Mouse (Mus musculus) lung, adult 2 months (tissue): ENCODE measurements around the gene Il12rb2. TPM values are rescaled to one million over a fixed set of nuclear protein-coding genes. Genes with fewer than 3 reads are reported as not detected.
A peak's percentile ranks its signal among the peaks of the same experiment; 100 is the strongest.

Source experiments
- DNase-seq: peaks from one replicate; pipeline ENCODE4 v3.0.0; 2022
- H3K4me1 ChIP-seq: fragments of 200-500 bp; 2 replicates; pipeline ENCODE4 v1.6.1; 2011; ENCODE audit warnings: low read length; ENCODE audit not compliant: control insufficient read depth, insufficient read depth
- H3K4me3 ChIP-seq: fragments of 200-500 bp; replicated peaks from 2 replicates; pipeline ENCODE3; 2011; ENCODE audit warnings: low read depth, mild to moderate bottlenecking, control low read depth, low read length; ENCODE audit errors: extremely low read depth
- CTCF ChIP-seq: fragments of 200-500 bp; IDR thresholded peaks from 2 replicates; pipeline ENCODE4 v1.5.1; 2011; ENCODE audit warnings: mild to moderate bottlenecking, low read length, control low read depth; ENCODE audit not compliant: insufficient read depth
- POLR2A ChIP-seq: fragments of 200-500 bp; IDR thresholded peaks from 2 replicates; pipeline ENCODE4 v1.6.1; 2011; ENCODE audit warnings: low read depth, mild to moderate bottlenecking, control low read depth, low read length, borderline replicate concordance; ENCODE audit errors: extremely low read depth
- WGBS: fragments of 180-500 bp; shearing (Covaris S2); methylation state at CpG from one replicate; pipeline ENCODE4 v1.1.7; 2018; 5-methylcytosine and 5-hydroxymethylcytosine counted together
- polyA plus RNA-seq: library from polyadenylated mRNA; depleted of rRNA; stranded (reverse); fragments of >200 nt; gene quantifications from 2 replicates; pipeline ENCODE4 v1.2.3, GENCODE M21; 2012; rRNA removed

The Il12rb2 gene
- polyA plus RNA-seq = 0.92 and 1.1 TPM in 2 replicates

DNA sequence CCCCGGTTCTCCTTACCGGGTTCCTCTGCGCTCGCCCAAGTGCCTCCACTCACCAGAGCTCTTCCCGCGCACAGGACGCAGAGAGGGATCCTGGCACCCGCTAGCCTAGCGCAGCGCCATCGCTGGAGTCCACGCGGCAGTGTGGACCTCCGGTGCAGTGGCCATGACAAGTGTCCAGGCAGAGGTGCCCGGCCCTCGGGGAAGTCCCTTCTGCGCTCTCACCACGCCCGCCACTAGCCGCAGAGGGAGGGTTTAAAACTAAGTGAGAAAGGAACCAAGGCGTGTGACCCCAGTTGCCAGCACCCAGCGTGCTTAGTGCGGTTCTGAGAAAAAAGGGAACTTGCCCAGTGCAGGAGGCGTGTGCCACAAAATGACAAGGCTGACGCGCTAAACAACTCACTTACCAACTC, at the start of gene Il12rb2:
TSS of gene Il12rb2 (minus strand) at position 207 of the 410 bp plus-strand sequence.
- H3K4me1 ChIP-seq = no peaks in the 10 kb centered on the region
- TF ChIP-seq POLR2A (no peak), CTCF (no peak)
- peak within 1 kb of the TSS; percentile 31 for H3K4me3 ChIP-seq
- peak; percentile 9 for DNase-seq
- 2% methylated on average over 26 of the region's 26 CpGs for WGBS

DNA sequence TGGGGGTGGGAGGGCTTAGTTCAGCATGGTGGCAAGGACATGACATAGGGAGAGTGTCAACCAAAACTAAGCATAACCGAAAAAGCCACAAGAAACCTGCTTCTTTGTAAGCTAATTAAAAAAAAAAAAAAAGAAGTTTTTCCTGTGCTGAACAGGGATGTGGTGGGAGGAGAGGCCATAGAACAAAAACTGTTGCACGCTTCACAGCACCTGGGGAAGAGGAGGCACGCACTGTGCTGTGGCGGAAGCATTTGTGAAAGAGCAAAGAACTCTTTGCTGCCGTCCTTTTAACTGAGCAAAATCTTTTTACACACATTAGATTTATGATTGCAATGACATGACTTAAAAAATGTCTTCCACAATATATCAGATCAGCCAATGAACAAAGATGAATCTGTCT, 45.8 kb upstream of the Il12rb2 start:
- WGBS = 70% methylated on average over 5 of the region's 5 CpGs
- H3K4me1 ChIP-seq = no peaks in the 10 kb centered on the region
- H3K4me3 ChIP-seq = no peak overlapping the region
- TF ChIP-seq CTCF (no peak), POLR2A (no peak)
- no peak for DNase-seq

DNA sequence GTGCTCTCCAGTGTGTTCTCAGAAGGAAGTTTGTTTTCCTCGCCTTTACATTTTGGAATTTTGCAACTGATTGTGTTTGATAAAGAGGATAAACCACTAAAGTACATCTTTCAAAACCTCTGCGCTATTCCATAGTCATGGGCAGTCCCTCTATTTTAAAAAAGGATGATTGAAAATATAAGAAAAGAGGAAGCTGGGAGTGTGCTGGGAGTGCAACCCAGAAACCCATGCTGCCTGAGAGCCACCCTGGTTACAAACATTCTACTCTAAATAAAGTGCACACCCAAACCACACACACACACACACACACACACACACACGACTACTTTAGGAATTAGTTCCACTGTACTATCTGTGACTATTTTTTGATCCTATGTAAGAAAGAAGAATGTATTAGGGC, 40.6 kb upstream of the Il12rb2 start:
- TF ChIP-seq CTCF = no peak
- TF ChIP-seq POLR2A = no peak
- Histone ChIP-seq H3K4me3 (no peak overlapping the region), H3K4me1 (no peaks in the 10 kb centered on the region)
- 71% methylated on average over 3 of the region's 3 CpGs for WGBS
- DNase-seq = no peak

DNA sequence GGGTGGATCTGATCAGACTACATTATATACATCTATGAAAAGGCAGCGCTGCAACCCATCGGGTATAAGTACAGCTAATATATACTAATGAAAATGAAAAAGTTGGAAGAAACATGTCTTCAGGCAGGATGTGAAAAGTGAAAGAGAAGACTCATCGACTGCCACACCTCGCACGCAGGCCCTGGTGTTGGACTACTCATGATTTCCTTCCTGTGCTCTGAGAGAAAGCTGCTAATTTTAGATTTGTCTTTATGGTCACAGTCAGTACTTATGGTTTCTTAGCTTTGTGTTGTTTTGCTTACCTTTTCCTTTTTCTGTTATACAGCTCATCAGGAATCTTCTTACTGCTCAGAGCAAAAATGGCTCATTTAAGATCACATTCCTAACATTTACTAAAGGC, 39.3 kb upstream of the Il12rb2 start:
- 62% methylated on average over 5 of the region's 5 CpGs for WGBS
- Histone ChIP-seq H3K4me3 (no peak overlapping the region), H3K4me1 (no peaks in the 10 kb centered on the region)
- TF ChIP-seq POLR2A (no peak), CTCF (no peak)
- no peak for DNase-seq

DNA sequence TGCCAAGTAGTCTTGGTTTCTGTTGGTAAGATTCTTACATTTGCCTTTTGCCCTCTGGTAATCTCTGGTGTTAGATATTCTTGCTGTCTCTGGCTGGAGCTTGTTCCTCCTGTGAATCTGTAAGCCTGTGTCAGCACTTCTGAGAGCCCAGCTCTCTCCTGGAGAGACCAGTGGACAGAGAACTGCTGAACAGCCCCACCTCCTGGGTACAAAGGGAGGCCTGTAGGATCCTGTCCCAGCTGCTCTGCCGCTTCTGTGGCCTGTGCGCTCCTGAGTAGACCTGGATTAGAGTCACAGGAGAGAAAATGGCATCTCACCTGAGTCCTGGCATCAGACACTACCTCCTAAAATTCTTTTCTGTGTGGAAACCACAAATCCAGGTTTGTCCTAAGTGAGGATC, 37.4 kb upstream of the Il12rb2 start:
- TF ChIP-seq POLR2A (no peak), CTCF (no peak)
- Histone ChIP-seq H3K4me1 (no peaks in the 10 kb centered on the region), H3K4me3 (no peak overlapping the region)
- 85% methylated on average over 2 of the region's 2 CpGs for WGBS
- DNase-seq = no peak

DNA sequence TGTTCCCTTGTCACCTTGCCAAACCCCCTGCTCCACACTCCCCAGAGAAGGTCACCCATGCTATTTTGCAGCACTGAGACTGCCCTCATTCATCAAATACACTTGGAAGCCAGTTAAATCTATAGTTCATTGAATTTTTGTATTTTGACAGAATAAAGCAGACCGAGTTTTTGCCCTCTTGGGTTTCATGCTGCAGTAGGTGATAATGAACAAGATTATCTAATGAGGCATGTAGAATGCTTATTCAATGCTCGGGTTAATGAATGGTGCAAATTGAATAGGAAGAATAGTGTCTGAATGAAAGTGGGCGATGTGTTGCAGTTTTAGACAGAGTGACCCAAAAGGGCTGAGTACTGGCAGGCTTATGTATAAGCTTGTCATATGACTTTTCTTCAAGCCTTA, 29.3 kb upstream of the Il12rb2 start:
- Histone ChIP-seq H3K4me1 (no peaks in the 10 kb centered on the region), H3K4me3 (no peak overlapping the region)
- no peak for DNase-seq
- TF ChIP-seq POLR2A (no peak), CTCF (no peak)
- WGBS = 85% methylated on average over 3 of the region's 3 CpGs

DNA sequence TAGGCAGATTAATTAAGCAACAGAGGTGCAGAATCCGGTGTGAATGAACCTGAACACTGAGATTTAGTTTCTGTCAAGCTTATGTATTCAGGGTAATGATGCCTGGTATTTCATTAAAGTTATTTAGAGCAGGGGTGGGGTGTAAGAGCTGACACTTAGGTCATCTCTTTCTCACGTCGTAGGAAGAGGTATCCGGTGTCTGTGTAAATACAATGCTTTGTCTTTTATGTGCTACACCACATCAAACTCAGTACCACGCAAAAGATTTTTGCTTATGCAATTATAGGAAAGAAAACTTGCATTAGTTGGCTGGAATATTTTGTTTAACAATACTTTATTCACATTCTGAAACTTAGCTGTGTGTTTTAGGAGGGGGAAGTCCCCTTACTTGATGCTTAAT, 23.6 kb upstream of the Il12rb2 start:
- TF ChIP-seq CTCF = no peak
- TF ChIP-seq POLR2A = no peak
- 70% methylated on average over 5 of the region's 5 CpGs for WGBS
- H3K4me3 ChIP-seq = no peak overlapping the region
- no peaks in the 10 kb centered on the region for H3K4me1 ChIP-seq
- DNase-seq = no peak

DNA sequence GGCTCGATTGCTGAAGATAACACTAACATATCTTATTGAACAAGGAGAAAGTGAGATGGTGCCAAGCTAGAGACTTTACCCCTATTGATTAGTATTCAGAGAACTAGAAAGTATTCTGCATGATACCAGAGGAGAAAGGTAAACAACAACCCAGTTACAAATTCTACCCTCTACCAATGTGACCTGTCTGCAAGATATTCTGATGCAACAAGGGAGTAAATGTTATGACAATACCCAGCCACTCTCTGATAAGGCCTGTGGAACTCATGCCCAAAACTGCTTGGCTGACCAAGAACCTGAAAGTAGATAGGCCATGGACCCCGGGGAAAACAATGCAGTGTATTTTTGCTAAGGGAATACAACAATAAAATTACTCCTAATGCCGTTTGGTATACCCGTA, 10.2 kb downstream of the Il12rb2 start:
- no peak for DNase-seq
- no peaks in the 10 kb centered on the region for H3K4me1 ChIP-seq
- 90% methylated on average over 4 of the region's 4 CpGs for whole genome bisulfite sequencing
- no peak overlapping the region for H3K4me3 ChIP-seq
- TF ChIP-seq CTCF (no peak), POLR2A (no peak)

DNA sequence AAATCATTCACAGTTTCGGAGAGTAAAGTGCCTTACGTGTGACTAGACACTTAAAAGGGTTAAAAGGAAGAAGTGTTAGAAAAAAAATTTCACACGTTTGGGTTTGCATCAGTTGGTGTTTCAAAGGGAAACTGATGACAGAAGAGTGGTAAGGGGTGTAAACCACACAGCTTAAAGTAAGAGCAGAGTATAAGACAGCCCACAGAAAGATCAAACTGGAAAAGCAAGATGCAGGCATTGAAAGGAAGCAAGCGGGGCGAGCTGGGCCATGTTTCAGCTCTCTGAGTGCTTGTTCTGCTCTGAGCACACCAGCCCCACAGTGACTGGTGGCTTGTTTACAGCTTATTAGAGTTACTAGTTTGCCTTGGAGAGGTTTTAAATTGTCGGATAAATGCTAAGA, 27.9 kb downstream of the Il12rb2 start:
- Histone ChIP-seq H3K4me1 (no peaks in the 10 kb centered on the region), H3K4me3 (no peak overlapping the region)
- DNase-seq = no peak
- 49% methylated on average over 6 of the region's 6 CpGs for WGBS
- TF ChIP-seq POLR2A (no peak), CTCF (no peak)

DNA sequence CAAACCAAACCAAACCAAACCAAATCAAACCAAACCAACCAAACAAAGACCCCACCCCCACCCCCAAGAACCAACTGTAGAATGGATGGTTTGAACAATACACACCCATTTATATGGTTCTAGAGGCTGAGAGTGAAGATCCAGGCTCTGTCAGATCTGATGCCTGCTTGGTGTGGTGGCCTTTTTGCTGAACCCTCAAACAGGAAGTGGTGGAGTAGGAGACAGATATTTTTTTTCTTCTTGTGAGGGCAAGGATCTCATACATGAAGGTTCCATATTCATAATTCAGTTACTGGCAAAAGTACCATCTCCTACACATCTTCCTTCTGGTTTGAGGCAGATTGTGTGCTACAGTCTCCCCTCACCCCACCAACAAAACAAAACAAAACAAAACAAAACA, 36.5 kb downstream of the Il12rb2 start:
- H3K4me1 ChIP-seq = no peaks in the 10 kb centered on the region
- TF ChIP-seq CTCF (no peak), POLR2A (no peak)
- DNase-seq = no peak
- no peak overlapping the region for H3K4me3 ChIP-seq

DNA sequence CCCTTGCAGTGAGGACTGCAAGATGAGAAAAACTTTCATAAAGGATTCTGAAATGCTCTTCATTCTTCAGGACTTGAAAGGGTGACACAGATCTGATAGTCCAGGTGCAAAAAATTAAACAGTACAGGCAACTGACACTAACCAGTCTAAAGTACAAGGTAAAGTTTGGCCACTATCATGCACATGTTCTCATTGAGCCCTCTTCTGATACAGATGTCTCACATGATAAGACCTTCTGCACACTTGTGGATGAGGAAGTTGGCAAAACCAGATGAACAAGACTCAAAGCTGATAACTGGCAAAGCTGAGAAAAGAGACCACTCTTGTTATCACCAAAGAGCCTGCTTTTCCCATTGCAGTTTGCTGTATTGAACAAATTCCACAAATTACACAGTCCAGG, 38.0 kb downstream of the Il12rb2 start:
- no peak for TF ChIP-seq CTCF
- no peak for TF ChIP-seq POLR2A
- H3K4me3 ChIP-seq = no peak overlapping the region
- DNase-seq = no peak
- H3K4me1 ChIP-seq = no peaks in the 10 kb centered on the region

DNA sequence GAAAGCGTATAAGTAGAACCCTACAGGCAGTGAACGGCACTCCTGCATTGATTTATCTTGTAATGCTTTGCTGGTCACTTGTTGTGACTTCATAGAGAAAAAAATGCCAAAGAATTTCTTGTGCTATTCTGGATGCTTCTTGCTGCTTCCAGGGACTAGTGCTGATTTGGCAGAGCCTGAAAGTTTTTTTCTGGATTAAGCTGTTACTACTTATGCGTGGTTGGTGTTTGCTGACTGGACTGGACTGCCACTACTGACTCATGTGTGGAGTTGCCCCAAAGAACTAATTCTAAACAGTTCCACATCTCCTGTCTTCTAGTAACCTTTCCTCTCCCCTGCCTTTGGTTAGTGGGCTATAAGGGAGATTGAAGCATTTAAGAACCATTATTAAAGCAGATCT, 52.2 kb downstream of the Il12rb2 start:
- WGBS = 71% methylated on average over 3 of the region's 3 CpGs
- H3K4me3 ChIP-seq = no peak overlapping the region

More for the DNA sequence above, 52.2 kb downstream of the Il12rb2 start:
- TF ChIP-seq POLR2A = no peak
- TF ChIP-seq CTCF = no peak
- no peak for DNase-seq
- H3K4me1 ChIP-seq = no peaks in the 10 kb centered on the region
